Mouse (Mus musculus) liver, adult 2 months (tissue): ENCODE measurements at regions not wholly inside any gene's neighbourhood (a gene's known extent, or its start where the extent isn't known, plus 50 kb on each side); places are given as distances from the start of the nearest gene placed in this dataset.

Source experiments
- CTCF ChIP-seq: fragments of 200-500 bp; IDR thresholded peaks from 2 replicates; pipeline ENCODE4 v1.5.1; 2011; ENCODE audit warnings: low read depth, low read length, control low read depth
- POLR2A ChIP-seq: fragments of 200-500 bp; IDR thresholded peaks from 2 replicates; pipeline ENCODE4 v1.6.1; 2011; ENCODE audit warnings: low read length, control low read depth; ENCODE audit not compliant: insufficient read depth; ENCODE audit errors: extremely low read depth

DNA sequence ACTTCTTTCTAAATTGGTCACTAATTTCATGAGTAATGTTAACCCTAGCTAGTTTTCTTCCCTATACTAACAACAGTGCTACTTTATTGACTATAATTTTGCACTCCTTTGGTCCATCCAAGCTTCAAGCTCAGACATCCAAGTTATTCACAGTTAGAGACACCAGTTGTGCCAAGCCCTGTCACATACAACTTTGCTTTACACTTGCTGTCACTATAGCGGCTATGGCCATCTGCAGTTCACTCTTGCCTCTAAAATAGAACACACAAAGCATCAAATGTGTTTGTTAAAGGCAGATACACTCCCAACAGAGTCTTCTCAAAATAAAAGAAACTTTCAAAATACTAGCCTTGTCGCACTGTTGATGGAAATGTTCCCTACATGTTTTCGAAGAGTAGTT is 236.0 kb upstream of the Cblb start:
- TF ChIP-seq CTCF (no peak), POLR2A (no peak)
